Mouse (Mus musculus) ES-E14 (cell line): Measurements from ENCODE around the gene Apoh. TPM values are rescaled to one million over a fixed set of nuclear protein-coding genes. Genes with fewer than 3 reads are reported as not detected.

Experiments
- DNase-seq: peaks from one replicate; pipeline ENCODE4 v3.0.0-alpha.2; 2013; ENCODE audit warnings: low read depth, low spot score
- H3K27ac ChIP-seq: 2 replicates; pipeline ENCODE4 v1.5.1; 2012; ENCODE audit warnings: low read depth, mild to moderate bottlenecking, low read length, moderate library complexity, mixed read lengths; ENCODE audit not compliant: poor library complexity, insufficient read depth, severe bottlenecking
- H3K36me3 ChIP-seq: 2 replicates; pipeline ENCODE4 v1.6.1; 2012; ENCODE audit warnings: mild to moderate bottlenecking, low read length, moderate library complexity, mixed read lengths; ENCODE audit not compliant: control insufficient read depth, poor library complexity, insufficient read depth, severe bottlenecking
- H3K4me1 ChIP-seq, 2 experiments: fragments of 150-350 bp in 1 of 2; sonication (generic) in 1 of 2; 2 replicates each; pipeline ENCODE4 v1.6.1; 2012; ENCODE audit warnings: low read length in 2 of 2, mild to moderate bottlenecking in 1 of 2, mixed read lengths in 1 of 2; ENCODE audit not compliant: control insufficient read depth in 2 of 2, insufficient read depth in 2 of 2, poor library complexity in 1 of 2
- H3K4me3 ChIP-seq, 2 experiments: fragments of 150-350 bp in 1 of 2; sonication (generic) in 1 of 2; 2 replicates each; pipeline ENCODE4 v1.5.1; 2012; ENCODE audit warnings: low read length in 2 of 2, low read depth in 1 of 2, mild to moderate bottlenecking in 1 of 2, mixed read lengths in 1 of 2; ENCODE audit not compliant: insufficient read depth in 1 of 2, poor library complexity in 1 of 2, severe bottlenecking in 1 of 2
- H3K9ac ChIP-seq: 2 replicates; pipeline ENCODE4 v1.6.1; 2012; ENCODE audit warnings: low read depth, mild to moderate bottlenecking, low read length, mixed read lengths; ENCODE audit not compliant: poor library complexity, insufficient read depth, severe bottlenecking
- H3K9me3 ChIP-seq: fragments of 150-350 bp; sonication (generic); 2 replicates; pipeline ENCODE4 v1.6.1; 2012; ENCODE audit warnings: low read depth, mild to moderate bottlenecking, low read length; ENCODE audit not compliant: control insufficient read depth, insufficient read depth
- CHD2 ChIP-seq: IDR thresholded peaks from 2 replicates; pipeline ENCODE4 v1.6.1; 2014; ENCODE audit warnings: mild to moderate bottlenecking, low read depth, low read length, inconsistent platforms
- HCFC1 ChIP-seq: IDR thresholded peaks from 2 replicates; pipeline ENCODE4 v1.6.1; 2012; ENCODE audit warnings: low read length, inconsistent platforms, borderline replicate concordance; ENCODE audit not compliant: insufficient read depth
- MAFK ChIP-seq: IDR thresholded peaks from 2 replicates; pipeline ENCODE4 v1.6.1; 2014; ENCODE audit warnings: mild to moderate bottlenecking, low read depth, low read length, inconsistent platforms; ENCODE audit not compliant: insufficient read depth
- ZC3H11A ChIP-seq: IDR thresholded peaks from 2 replicates; pipeline ENCODE4 v1.6.1; 2012; ENCODE audit warnings: low read depth, mild to moderate bottlenecking, inconsistent platforms, low read length, borderline replicate concordance
- ZNF384 ChIP-seq: IDR thresholded peaks from 2 replicates; pipeline ENCODE4 v1.6.1; 2012; ENCODE audit warnings: low read depth, low read length, inconsistent platforms
- in situ Hi-C, 2 experiments: fragments of 600-800 bp; cut with MboI; formaldehyde crosslinking; loops; one replicate each; pipeline ENCODE4 v1.15.1; 2025; ENCODE audit warnings: low sequenced_read_pairs in 2 of 2, inconsistent platforms in 1 of 2; ENCODE audit not compliant: unreplicated experiment in 2 of 2
- total RNA-seq: library from RNA; depleted of rRNA; stranded (reverse); fragments of 300-350 nt; gene quantifications from 2 replicates; pipeline ENCODE4 v1.2.3, GENCODE M21; 2012

The Apoh gene
- total RNA-seq, 1 experiment, result not detected

- H3K9me3 ChIP-seq, result no peaks in the 10 kb centered on the region
- H3K36me3 ChIP-seq, result no peaks in the 10 kb centered on the region
- no peaks in the 10 kb centered on the region for H3K4me1 ChIP-seq
- no peak for DNase-seq
- H3K4me3 ChIP-seq, result no peak overlapping the region
- in situ Hi-C loops, result no loop called here
- H3K27ac ChIP-seq, result no peak overlapping the region
- no peak overlapping the region for H3K9ac ChIP-seq
- TF ChIP-seq MAFK (no peak), ZC3H11A (no peak), CHD2 (no peak), ZNF384 (no peak), HCFC1 (no peak)
Observed at GRCm38 (mm10) chr11:108315736-108316135, 27.4 kb upstream of the Apoh start.

- DNase-seq, result no peak
- H3K9me3 ChIP-seq, result no peaks in the 10 kb centered on the region
- in situ Hi-C loops, result no loop called here
- no peak overlapping the region for H3K4me3 ChIP-seq
- H3K9ac ChIP-seq, result no peak overlapping the region
- no peaks in the 10 kb centered on the region for H3K36me3 ChIP-seq
- no peak overlapping the region for H3K27ac ChIP-seq
- no peak for TF ChIP-seq CHD2
- TF ChIP-seq MAFK, result no peak
- no peak for TF ChIP-seq HCFC1
- no peak for TF ChIP-seq ZC3H11A
- TF ChIP-seq ZNF384, result no peak
- H3K4me1 ChIP-seq, result no peaks in the 10 kb centered on the region
Observed at GRCm38 (mm10) chr11:108317878-108318277, 25.3 kb upstream of the Apoh start.

- DNase-seq, result no peak
- Histone ChIP-seq H3K9ac (no peak overlapping the region), H3K4me3 (no peak overlapping the region), H3K4me1 (no peaks in the 10 kb centered on the region), H3K36me3 (no peaks in the 10 kb centered on the region), H3K27ac (no peak overlapping the region), H3K9me3 (no peaks in the 10 kb centered on the region)
- in situ Hi-C loops, result no loop called here
- TF ChIP-seq CHD2 (no peak), MAFK (no peak)
Observed at GRCm38 (mm10) chr11:108319162-108319561, 24.0 kb upstream of the Apoh start.

DNA sequence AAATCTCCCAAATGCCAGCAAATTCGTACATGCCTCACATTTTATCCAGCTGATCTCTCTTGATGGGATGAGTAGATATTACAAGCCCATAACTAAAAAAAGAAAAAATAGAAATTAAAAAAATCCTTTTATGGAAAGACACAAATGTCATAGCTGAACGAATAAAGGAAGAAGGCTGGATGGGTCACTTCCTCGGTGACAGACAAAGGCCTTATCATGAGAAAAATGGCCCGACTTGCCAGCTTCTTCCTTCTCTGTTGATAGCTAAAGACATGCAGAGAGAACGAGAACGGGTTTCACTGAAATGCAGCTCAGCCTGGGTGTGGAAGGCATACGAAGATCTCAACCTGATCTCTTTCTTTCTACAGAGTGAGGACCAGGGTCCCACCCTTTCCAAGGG lies 22.6 kb upstream of the Apoh start:
- H3K4me3 ChIP-seq, result no peak overlapping the region
- no peaks in the 10 kb centered on the region for H3K36me3 ChIP-seq
- H3K9ac ChIP-seq, result no peak overlapping the region
- in situ Hi-C loops, result no loop called here
- TF ChIP-seq ZC3H11A (no peak), ZNF384 (no peak), CHD2 (no peak), MAFK (no peak), HCFC1 (no peak)
- H3K4me1 ChIP-seq, result no peaks in the 10 kb centered on the region
- H3K27ac ChIP-seq, result no peak overlapping the region
- no peaks in the 10 kb centered on the region for H3K9me3 ChIP-seq
- DNase-seq, result no peak

- no peaks in the 10 kb centered on the region for H3K4me1 ChIP-seq
- H3K27ac ChIP-seq, result no peak overlapping the region
- no peaks in the 10 kb centered on the region for H3K36me3 ChIP-seq
- H3K9ac ChIP-seq, result no peak overlapping the region
- in situ Hi-C loops, result no loop called here
- H3K4me3 ChIP-seq, result no peak overlapping the region
- H3K9me3 ChIP-seq, result no peaks in the 10 kb centered on the region
- no peak for DNase-seq
- no peak for TF ChIP-seq CHD2
Observed at GRCm38 (mm10) chr11:108322156-108322555, 21.0 kb upstream of the Apoh start.
